Mouse (Mus musculus): Measurements from ENCODE around the gene Abce1. TPM values are rescaled to one million over a fixed set of nuclear protein-coding genes. Genes with fewer than 3 reads are reported as not detected.
"Not testable (repeated sequence)": the region's sequence is repeated elsewhere in the genome, so short reads cannot be mapped to it uniquely, and the experiment has no call there.

Abce1 gene
- 14.8 and 16.2 TPM in 2 replicates for polyA plus RNA-seq (2012; rRNA removed)

GRCm38 (mm10) chr8:79711064-79711961 is at the start of gene Abce1, which contains the start of gene Anapc10:
Gene Abce1, minus strand, starts transcription at chr8:79711740.
Gene Anapc10, plus strand, starts transcription at chr8:79711820.
- peak; percentile 79 for DNase-seq (ENCODE audit: low read depth)

GRCm38 (mm10) chr8:79750305-79750704 is 38.8 kb upstream of the Abce1 start:
- no peak for DNase-seq (ENCODE audit: low read depth)

- DNase-seq (ENCODE audit: low read depth), result no peak
Measured at GRCm38 (mm10) chr8:79748591-79748990, 37.1 kb upstream of the Abce1 start.

GRCm38 (mm10) chr8:79748171-79748570 is 36.6 kb upstream of the Abce1 start:
- no peak for DNase-seq (ENCODE audit: low read depth)

- DNase-seq (ENCODE audit: low read depth), result no peak
Measured at GRCm38 (mm10) chr8:79734304-79734703, 22.8 kb upstream of the Abce1 start.

- DNase-seq (ENCODE audit: low read depth), result no peak
Measured at GRCm38 (mm10) chr8:79727900-79728299, 16.4 kb upstream of the Abce1 start.

GRCm38 (mm10) chr8:79724589-79724988 is 13.0 kb upstream of the Abce1 start:
- DNase-seq (ENCODE audit: low read depth), result no peak

- DNase-seq (ENCODE audit: low read depth), result no peak
Measured at GRCm38 (mm10) chr8:79723308-79723707, 11.8 kb upstream of the Abce1 start.

GRCm38 (mm10) chr8:79721537-79721936 is 10.0 kb upstream of the Abce1 start:
- no peak for DNase-seq (ENCODE audit: low read depth)

GRCm38 (mm10) chr8:79712676-79713075 is 1.1 kb upstream of the Abce1 start:
- no peak for DNase-seq (ENCODE audit: low read depth)

- DNase-seq (ENCODE audit: low read depth), result no peak
Measured at GRCm38 (mm10) chr8:79706687-79707086, 4.9 kb downstream of the Abce1 start.

GRCm38 (mm10) chr8:79692531-79692930 is 19.0 kb downstream of the Abce1 start:
- DNase-seq (ENCODE audit: low read depth), result no peak

GRCm38 (mm10) chr8:79685927-79686326 is 25.6 kb downstream of the Abce1 start:
- DNase-seq (ENCODE audit: low read depth), result not testable (repeated sequence)

GRCm38 (mm10) chr8:79680965-79681364 is 30.6 kb downstream of the Abce1 start:
- no peak for DNase-seq (ENCODE audit: low read depth)

GRCm38 (mm10) chr8:79680555-79680954 is 31.0 kb downstream of the Abce1 start:
- no peak for DNase-seq (ENCODE audit: low read depth)

- not testable (repeated sequence) for DNase-seq (ENCODE audit: low read depth)
Measured at GRCm38 (mm10) chr8:79680083-79680482, 31.5 kb downstream of the Abce1 start.

- DNase-seq (ENCODE audit: low read depth), result no peak
Measured at GRCm38 (mm10) chr8:79679005-79679404, 32.5 kb downstream of the Abce1 start.

- DNase-seq (ENCODE audit: low read depth), result peak; percentile 85
Measured at GRCm38 (mm10) chr8:79676461-79676860, 35.1 kb downstream of the Abce1 start.

- not testable (repeated sequence) for DNase-seq (ENCODE audit: low read depth)
Measured at GRCm38 (mm10) chr8:79658715-79659114, 52.8 kb downstream of the Abce1 start.

GRCm38 (mm10) chr8:79653736-79654135 is 57.8 kb downstream of the Abce1 start:
- no peak for DNase-seq (ENCODE audit: low read depth)

- no peak for DNase-seq (ENCODE audit: low read depth)
Measured at GRCm38 (mm10) chr8:79650158-79650814, 61.3 kb downstream of the Abce1 start.

GRCm38 (mm10) chr8:79649569-79649968 is 62.0 kb downstream of the Abce1 start:
- no peak for DNase-seq (ENCODE audit: low read depth)

GRCm38 (mm10) chr8:79641119-79641518 is 70.4 kb downstream of the Abce1 start:
- DNase-seq (ENCODE audit: low read depth), result no peak
